Mouse (Mus musculus) fat pad, adult 2 months (tissue): ENCODE results near the gene Lsm4.

Source experiments
- DNase-seq: peaks from one replicate; pipeline ENCODE4 v3.0.0-alpha.2; 2011; ENCODE audit warnings: low read depth, low spot score; ENCODE audit errors: extremely low read depth

The Lsm4 gene

DNA sequence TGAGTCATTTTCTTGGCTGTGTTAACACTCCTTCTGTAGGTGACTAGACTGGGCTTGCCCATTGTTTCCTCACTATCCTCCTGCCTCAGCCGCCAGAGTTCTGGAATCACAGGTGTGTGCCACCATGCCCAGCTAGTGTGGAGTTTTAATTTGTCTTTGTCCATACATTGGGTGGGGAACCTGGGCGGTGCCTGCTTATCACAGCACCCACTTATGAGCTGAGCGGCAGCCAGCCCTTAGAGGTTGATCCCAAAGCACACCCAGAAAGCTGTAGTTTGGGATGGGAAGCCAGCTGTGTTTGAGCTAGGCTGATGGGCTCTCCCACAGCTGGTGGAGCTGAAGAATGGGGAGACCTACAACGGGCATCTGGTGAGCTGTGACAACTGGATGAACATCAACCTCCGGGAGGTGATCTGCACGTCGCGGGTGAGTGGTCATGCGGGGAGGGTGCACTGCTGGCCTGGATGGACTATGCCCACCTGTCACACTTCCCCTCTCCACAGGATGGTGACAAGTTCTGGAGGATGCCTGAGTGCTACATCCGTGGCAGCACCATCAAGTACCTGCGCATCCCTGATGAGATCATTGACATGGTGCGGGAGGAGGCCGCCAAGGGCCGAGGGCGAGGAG lies 4.5 kb downstream of the Lsm4 start:
- DNase-seq: no peak

DNA sequence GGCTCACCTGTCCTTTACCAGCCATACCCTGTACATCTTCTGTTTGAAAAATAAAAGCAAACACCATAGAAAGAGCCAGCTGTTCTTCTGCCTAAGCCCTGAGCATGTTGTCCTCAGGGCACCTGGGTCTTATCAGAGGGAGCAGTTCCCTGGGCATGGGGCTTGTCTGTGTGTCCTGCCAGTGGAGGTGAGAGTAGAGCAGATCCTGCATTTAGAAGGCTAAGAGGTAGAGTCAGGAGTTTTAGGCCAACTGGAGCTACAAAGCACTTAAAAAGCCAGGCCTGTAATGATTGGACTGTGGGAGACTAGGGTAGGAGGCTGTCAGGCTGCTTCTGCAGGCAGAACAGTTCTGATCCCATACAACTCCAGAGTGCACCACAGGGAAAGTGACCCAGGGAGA lies 5.6 kb downstream of the Lsm4 start:
- no peak for DNase-seq

DNA sequence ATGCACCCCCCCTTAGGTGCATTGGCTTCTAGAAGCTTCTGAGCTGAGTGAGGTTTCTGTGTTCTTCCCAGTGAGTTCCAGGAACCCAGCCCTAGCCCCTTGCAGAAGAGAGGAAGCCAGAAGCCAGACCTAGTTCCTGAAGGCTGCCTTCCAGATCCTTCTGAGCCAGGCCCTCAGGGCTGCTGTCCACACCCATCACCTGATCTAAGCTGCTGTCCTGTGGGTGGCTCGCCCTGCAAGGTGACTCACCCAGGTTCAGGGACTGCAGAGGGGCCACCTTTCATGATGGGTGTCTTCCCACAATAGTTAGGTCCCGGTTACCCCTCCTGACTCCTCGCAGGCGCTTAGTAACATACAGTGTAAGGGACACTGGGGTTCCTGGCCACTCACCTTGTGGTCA lies 6.4 kb downstream of the Lsm4 start:
- no peak for DNase-seq

DNA sequence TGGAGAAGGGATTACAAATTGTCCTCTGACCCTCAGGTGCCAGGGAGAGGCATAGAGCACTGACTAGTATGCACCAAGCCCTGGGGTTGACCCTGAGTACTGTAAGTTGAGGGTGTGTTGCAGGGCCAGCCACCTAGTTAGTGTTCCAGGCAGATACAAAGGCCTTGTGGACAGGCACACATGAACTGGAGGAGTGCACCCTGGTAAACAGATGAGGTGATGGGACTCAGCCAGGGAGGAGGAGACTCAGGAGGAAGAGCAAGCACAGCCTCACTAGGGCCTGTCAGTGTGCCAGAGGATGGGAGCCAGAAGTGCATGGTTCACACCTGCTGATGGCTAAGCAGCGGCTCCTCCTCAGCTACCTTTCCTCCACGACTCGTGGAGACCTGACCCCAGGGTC lies 7.0 kb downstream of the Lsm4 start:
- no peak for DNase-seq

DNA sequence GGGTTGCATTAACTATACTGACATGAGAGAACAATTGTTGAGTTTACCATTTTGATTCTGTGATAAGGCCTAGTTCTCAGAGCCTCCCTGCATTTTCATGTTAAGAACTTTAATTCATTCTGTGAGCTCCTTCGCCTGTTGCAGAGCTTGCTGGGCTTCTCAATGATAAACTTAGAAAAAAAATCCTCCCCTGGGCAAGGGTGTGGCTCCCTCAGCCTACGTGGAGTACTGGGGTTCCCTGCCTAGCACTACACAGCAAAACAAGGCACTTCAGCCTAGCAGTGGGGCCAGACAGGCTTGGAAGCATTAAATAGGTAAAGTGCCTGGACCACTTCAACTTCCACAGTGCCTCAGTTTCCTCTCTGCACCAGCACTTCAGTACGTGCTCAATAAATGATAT lies 8.4 kb downstream of the Lsm4 start:
- DNase-seq: no peak

DNA sequence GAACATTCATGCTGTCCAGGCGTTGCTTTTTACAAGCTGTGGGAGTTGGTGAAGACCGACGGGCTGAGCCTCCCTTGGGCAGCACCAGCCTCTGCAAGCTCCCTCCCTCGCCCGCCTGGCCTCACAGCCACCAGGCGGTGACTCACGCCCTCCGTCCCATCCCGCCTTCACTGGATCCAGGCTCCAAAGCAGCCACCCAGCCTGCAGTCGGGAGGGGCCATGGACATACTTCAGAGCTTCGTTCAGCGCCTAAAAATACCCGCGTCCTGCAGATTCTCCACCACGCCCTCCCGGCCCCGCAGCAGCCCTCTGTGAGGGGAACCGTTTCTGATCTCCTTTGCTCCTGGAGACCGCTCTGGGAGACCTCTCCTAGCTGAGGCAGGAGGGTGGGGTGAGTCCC lies 9.1 kb downstream of the Lsm4 start:
- no peak for DNase-seq

DNA sequence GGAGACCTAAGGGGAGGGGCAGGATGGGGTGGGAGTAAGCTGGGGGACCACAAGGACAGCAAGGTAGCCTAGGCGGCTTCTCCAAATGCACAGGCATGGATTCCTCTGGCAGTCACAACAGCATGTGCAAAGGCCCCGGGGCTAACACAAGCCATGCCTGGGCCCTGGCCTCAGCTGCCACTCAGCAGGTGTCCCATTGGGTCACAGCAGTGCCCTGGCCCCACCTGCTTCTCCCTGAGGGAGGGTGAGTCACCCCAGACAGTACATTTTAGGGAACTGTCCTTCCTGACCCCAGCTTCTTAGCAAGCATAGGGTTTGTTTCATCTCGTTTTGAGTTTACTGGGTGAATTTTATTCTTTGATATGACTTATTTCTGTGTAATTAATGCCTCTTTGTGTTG lies 9.6 kb downstream of the Lsm4 start:
- DNase-seq: no peak

DNA sequence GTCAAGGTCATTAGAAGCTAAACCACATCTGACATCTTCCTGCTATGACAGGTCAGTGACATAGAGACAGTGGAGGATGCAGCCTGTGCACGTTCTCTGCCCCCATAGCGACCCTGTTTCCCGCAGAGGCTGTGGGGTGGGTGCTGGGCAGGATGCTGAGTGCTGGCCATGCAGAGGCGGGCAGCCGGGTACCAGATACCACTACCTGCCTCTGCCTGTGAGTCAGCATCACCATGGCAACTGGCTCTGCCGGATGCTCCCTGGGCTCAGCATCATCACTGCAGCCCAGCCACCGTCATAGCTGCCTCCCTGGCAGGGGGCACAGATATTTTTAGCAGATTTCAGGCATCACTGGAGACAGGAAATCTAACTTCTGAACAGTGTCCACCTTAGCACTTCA lies 11.2 kb downstream of the Lsm4 start:
- DNase-seq: no peak

DNA sequence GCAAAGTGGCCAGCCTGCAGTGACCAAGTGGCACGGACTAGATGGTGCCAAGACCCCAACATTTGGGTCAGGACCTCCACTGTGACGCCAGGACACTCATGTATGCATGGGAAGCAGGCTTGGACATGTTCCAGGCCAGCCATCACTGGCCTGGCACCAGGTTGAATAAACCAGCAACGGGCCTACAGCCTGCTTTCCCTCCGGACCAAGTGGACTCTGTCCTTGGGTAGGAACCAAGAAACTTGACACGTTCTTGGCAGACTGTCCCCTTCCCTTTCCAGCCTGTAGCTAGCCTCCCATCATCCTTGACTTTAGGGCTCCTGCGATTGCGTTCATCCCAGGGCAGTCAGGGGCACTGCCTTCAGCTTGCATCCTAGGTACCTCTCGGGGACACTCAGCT lies 14.5 kb downstream of the Lsm4 start:
- DNase-seq: no peak

DNA sequence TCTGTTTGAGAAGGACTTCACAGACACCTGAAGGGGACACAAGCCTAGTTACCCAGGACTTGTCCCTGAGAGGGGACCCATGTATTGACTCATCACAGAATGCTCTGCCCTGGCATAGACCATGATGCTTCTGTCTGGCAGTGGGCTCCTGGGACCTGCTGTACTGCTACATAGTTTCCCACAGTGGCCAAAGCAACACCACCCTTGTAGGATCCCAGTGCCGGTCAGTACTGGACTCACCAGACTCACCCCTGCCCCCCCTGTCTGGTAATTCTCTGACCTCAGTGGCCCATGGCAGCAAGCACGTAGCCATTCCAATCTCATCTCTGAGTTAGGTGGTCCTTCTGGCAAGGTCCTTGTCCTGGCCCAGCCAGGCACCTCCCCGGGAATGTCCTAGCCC lies 15.1 kb downstream of the Lsm4 start:
- no peak for DNase-seq

DNA sequence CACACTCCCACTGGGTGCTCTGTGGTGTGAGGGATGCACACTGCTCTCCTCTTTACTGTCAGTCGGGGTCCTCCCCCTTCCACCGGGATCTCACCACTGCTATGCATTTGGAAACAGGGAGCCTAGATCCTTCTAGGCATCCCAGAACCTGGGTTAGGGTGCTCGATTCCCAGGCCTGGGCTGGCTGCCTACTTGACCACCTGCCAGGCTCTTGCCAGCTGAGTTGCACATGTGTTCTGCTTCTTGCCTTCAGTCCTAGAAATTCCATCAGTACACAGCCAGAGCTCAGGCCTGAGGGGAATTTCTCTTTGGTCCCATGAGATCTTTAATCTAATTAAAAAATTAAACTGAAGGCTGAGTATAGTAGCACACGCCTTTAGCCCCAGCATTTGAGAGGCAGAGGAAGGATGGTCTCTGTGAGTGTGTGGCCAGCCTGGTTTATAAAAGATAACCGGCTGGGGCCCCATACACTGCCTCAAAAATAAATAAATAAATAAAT lies 16.9 kb downstream of the Lsm4 start:
- DNase-seq: no peak

DNA sequence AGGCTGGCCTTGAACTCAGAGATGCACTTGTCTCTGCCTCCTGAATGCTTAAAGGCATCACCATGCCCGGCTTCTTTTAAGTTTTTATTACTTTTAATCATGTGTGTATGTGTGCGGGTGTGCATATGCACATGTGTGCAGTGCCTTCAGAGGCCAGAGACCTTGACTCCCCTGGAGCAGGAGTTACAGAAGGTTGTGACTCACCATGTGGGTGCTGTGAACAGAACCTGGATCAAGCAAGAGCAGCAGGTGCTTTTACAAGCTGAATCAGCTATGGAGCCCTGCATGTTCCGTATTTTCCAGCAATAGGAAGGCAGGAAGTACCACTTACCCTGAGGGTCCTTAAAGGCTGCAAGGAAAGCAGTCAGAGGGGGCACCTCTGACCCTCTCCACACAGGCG lies 18.2 kb downstream of the Lsm4 start:
- no peak for DNase-seq

DNA sequence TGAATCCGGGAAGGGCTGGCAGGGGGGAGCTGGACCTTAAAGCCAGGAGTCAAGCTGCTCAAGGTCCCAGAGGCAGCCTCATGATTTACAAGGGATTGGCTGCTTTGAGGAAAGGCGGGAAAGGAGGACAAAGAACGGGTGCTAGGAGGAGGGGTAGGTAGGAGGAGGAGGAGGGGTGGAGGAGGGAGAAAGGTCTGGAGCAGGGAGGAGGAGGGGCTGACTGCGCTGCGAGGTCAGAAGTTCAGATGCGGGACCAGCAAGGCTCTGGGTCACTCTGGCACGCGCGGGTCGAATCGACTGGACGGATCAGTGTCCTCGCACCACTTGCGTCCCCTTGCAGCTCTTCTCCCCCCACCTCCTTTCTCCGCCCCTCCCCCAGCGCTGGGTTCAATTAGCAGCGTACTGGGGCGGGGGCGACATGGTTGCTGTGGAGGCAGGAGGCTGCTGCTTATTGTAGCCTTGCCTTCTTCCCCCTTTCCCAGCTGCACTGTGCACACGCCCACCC lies 18.7 kb downstream of the Lsm4 start:
- no peak for DNase-seq

DNA sequence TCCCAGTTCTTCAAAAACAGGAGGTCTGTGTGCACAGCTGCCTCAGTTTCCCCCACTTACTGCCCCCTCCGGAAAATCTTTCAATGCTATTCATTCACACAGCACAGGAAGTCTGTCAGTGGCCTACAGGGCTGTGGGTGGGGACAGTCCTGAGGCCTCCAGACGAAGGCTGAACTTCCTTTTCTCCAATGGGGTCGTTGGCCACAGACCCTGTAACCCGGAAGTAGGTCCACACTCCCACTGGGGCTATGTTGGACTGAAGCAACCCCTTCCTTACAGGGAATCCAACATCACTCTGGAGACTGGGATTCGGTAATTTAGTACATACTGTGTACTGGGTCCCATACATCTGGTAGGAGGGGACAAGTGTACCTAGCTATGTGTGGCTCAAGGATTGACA lies 20.6 kb downstream of the Lsm4 start:
- no peak for DNase-seq

DNA sequence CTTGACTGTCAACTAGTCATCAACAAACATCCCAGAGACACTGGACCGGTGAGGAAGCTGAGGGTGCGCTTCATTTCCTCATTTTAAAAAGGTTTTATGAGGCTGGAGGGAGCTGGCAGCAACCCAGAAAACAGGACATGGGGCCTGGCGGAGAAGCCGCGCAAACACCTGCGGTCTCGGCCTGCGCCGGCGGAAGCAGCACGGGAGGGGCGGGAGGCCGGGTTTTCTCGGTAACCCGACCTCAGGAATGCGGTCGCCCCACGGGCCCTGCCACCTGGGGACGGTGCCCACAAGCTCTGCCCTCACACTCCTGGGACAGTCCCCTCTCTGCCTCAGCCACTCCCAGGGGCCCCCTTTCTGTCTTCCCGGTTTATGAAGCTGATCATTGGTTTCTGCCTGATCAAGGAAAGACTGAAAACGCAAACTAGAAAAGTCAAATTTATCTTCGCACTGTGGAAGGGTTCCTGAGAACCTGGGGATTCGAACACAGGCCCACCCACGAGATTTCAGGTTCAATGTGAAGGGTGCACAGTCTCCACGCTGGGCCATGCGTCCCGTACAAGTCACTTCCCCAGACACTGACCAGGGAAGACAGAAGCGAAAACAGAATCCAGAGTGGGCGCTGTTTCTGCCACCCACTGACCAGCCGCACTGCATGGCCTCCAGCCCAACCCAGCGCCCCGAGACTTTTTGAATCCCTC lies 22.4 kb downstream of the Lsm4 start:
- DNase-seq: no peak

DNA sequence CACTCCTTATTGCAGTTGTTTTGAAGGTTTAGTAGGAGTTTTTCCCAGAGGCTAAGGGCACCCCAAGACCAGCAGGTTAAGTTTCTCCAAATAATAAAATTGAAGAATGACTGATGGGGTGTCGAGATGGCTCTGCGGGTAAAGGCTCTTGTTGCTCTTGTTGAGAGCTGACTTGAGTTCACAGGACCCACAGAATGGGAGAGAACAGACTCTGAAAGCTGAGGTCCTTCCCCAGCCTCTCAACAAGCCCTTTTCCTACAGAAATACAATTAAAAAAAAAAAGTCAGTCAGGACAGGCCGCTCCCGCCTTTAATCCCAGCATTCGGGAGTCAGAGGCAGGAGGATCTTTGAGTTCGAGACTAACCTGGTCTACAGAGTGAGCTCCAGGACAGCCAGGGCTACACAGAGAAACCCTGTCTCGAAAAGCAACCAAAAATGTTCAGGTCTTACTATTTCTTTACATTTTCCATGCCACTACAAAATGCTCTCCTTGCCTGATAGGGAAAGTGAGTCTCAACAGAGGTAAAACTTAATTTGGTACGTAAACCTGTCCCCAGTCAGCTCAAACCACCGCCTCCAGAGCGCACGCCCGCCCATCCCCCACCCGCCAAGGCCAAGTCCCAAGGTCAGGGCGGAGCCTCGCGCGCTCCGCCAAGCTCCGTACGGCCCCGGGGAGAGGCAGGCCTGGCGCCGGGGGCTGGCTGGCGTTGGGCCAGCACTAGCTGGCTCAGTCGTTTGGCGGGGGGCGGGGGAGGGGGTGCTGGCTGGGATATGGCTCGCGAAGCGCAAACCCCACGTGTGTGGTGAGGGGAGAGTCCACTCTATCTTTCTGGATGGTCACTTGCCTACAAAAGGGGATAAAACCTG lies 23.2 kb downstream of the Lsm4 start:
- no peak for DNase-seq

DNA sequence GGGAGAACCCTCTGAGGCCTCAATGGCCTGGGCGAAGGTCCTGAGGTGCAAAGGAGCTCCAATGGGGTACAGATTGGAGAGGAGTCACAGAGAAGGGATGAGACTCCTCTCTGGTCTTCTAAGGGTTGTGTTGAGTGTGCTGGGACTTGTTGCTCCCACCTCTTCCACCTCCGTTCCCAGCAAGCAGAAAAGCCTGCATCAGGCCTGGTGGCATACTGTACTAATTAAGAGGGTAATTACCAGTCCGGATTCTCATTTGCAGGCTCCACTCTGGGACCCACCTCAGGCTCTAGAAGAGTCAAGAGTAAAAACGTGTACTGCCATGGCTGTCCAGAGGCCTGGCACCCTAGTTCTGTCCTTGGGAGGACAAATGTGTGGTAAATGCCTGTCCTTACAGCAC lies 23.9 kb downstream of the Lsm4 start:
- no peak for DNase-seq

DNA sequence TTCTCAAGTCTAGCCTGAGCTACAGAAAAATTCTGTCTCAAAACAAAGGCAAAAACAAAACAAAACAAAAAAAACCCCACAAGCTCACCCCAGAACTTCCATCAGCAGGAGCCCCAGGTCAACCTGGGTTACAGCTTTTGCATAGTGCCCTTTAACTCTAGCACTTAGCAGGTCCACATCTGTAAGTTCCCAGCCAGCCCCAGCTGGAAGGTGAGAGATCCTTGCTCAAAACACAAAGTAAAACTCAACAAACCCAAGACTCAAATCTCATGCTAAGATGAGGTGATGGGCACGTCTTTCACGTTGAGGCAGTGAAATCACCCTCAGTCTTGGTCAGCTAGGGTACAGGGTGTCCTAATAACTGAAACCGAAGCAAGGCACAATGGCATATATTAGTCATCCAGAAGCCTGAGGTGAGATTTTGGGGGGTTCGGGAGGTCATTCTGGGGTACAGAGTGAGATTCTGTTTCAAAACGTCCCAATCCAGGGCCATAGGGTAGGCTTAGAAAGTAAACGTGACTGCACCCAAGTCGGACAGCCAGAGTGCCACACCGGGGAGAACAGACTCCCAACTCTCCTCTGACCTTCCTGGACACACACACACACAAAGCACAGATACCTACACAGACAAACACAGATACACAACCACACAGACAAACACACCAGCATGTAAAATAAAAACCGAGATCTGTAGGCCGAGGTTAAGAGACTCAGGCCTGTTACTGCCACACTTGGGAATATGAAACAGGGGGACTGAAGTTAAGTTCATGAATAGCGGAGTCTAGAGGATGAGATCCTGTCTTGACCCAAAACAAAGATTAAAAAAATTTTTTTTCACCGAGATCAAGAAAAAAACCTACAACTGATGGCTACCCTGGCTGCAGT lies 24.6 kb downstream of the Lsm4 start:
- no peak for DNase-seq

DNA sequence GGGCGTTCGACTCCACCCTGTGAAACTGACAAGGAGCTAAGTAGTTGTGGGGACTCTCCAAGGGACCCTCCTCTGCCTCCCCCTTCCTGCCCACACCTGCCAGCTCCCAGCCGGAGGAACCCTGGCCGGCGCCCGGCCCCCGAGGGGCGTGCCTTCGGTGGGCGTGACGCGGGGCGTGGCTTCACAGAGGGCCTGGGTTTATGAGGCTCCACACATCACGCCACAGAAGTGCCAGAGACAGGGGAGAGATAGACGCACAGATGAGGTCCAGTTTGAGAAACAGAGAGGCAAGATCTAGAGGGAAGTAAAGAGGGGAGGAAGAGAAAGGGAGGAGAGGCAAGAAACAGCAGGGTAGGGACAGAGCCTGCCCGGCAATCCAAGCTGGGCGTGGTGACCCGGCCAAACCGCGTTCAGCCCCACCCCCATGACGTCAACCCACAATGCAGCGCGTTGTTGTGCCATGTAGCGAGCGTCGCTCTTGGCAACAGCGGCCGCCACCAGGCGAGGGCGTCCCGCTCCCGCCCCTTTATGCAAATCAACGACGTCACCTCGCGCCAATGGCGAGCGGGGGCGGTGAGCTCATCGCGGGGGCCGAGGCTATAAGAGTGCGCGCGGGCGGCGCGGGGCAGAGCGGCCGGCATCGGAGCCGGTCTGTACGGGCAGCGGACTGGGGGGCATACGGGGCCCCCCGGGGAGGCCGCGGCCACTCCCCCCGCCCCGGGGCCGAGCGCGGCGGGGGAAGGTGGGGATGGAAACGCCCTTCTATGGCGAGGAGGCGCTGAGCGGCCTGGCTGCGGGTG lies 25.5 kb downstream of the Lsm4 start, which contains the start of gene Jund:
Gene Jund, plus strand, starts transcription at position 640 of the 800 bp plus-strand sequence.
- no peak for DNase-seq
